ENCODE assay signal across 17 mouse cellular contexts in genomic region chr4:117473985-117474354, GRCm38 (mm10). TPM values are rescaled to one million over a fixed set of nuclear protein-coding genes. Genes with fewer than 3 reads are reported as not detected.
DNase-seq lines count a peak whose midpoint lies in the region; ATAC-seq and TF ChIP-seq lines count a peak whose summit lies in the region.
"Had no signal": no experiment of that assay in that cellular context is flagged by ENCODE, and none has a peak within 500 bp of the region (broad histone marks: within the 10 kb centered on the region; RNA-seq: fewer than 3 reads in every experiment).

No protein-coding gene starts in this region.

- peaks cover 4% of the 10 kb centered on the region for H3K36me3 ChIP-seq in E14TG2a.4 (ENCODE audit: insufficient read depth, low read length)
- no peaks in the 10 kb centered on the region for H3K36me3 ChIP-seq in liver, embryonic 15.5 days (replicated peaks)
- H3K36me3 ChIP-seq: heart, embryonic 15.5 days; hindbrain, embryonic 15.5 days had no signal

- H3K4me3 ChIP-seq in gastrocnemius, adult 2 months = no peak overlapping the region; the same call in 1 of the 2 replicates
- H3K4me3 ChIP-seq in E14TG2a.4 (replicated peaks; ENCODE audit: low read length) = peak overlapping the region; percentile 55; the same call in 1 of the 2 replicates
- H3K4me3 ChIP-seq in liver, embryonic 15.5 days (replicated peaks) = peak overlapping the region; percentile 60
- H3K4me3 ChIP-seq in left cerebral cortex, adult 2 months = no peak overlapping the region
- H3K4me3 ChIP-seq: heart, embryonic 15.5 days; hindbrain, embryonic 15.5 days had no signal

- no peak for TF ChIP-seq CTCF in gastrocnemius, adult 2 months (IDR thresholded peaks at IDR 0.05)
- no peak for TF ChIP-seq CTCF in E14TG2a.4 (conservative IDR thresholded peaks at IDR 0.05; ENCODE audit: low read length)
- no peak for TF ChIP-seq CTCF in left cerebral cortex, adult 2 months (IDR thresholded peaks at IDR 0.05)

- no peak overlapping the region for H3K27ac ChIP-seq in gastrocnemius, adult 2 months
- peak overlapping the region; percentile 91 for H3K27ac ChIP-seq in liver, embryonic 15.5 days (replicated peaks)
- no peak overlapping the region for H3K27ac ChIP-seq in left cerebral cortex, adult 2 months
- H3K27ac ChIP-seq: heart, embryonic 15.5 days; hindbrain, embryonic 15.5 days had no signal

- ATAC-seq in common myeloid progenitor, adult 5-6 weeks (replicated peaks; ENCODE audit: low read depth, poor library complexity, severe bottlenecking) = 0 out of 2 replicates have a peak, but pooled peaks have one; percentile 24
- ATAC-seq in liver, embryonic 15.5 days (ENCODE audit: insufficient read depth) = peak; percentile 75
- ATAC-seq: activated CD4-positive, CD25-positive, alpha-beta regulatory T cell, adult 4 months; forebrain, postnatal 0 days had no signal

- H3K4me2 ChIP-seq in liver, embryonic 15.5 days = peak overlapping the region; percentile 85
- H3K4me2 ChIP-seq: hindbrain, embryonic 15.5 days had no signal

- H3K9me3 ChIP-seq in E14TG2a.4 (ENCODE audit: low read length) = no peaks in the 10 kb centered on the region
- no peaks in the 10 kb centered on the region for H3K9me3 ChIP-seq in liver, embryonic 15.5 days (replicated peaks)
- H3K9me3 ChIP-seq: heart, embryonic 15.5 days; hindbrain, embryonic 15.5 days had no signal

- intact Hi-C loops in gastrocnemius, adult 2 months (cut with DNase I) = no loop called here
- intact Hi-C loops in gastrocnemius, postnatal 14 days (cut with DNase I; ENCODE audit: low total_unique reads) = no loop called here
- intact Hi-C loops in left cerebral cortex, adult 2 months (cut with DNase I) = no loop called here

- DNase-seq in gastrocnemius, adult 2 months = peak; percentile 23
- DNase-seq in gastrocnemius, postnatal 14 days = no peak
- no peak for DNase-seq in left cerebral cortex, adult 2 months (ENCODE audit: extremely low spot score in 1 of 2, low spot score in 2 of 2)
- no peak for DNase-seq in adrenal gland, adult (ENCODE audit: inconsistent age in 2 of 2, low spot score in 1 of 2)
- DNase-seq in layer of hippocampus, adult 8-10 months (ENCODE audit: low spot score in 2 of 2) = no peak
- DNase-seq: cerebellum, adult 18-20 months; forebrain, postnatal 0 days; gastrocnemius, postnatal 25 days; kidney, adult 18-20 months; lung, adult 18-20 months; thymus, postnatal 4 days had no signal

- H3K9ac ChIP-seq in liver, embryonic 15.5 days = peak overlapping the region; percentile 54
- H3K9ac ChIP-seq: forebrain, postnatal 0 days; heart, embryonic 15.5 days; hindbrain, embryonic 15.5 days had no signal

- H3K4me1 ChIP-seq in E14TG2a.4 (replicated peaks; ENCODE audit: low read depth, low read length) = peaks cover 40% of the 10 kb centered on the region
- H3K4me1 ChIP-seq in liver, embryonic 15.5 days (replicated peaks) = peaks cover 66% of the 10 kb centered on the region

- H3K27me3 ChIP-seq in E14TG2a.4 (ENCODE audit: insufficient read depth, low read length) = peaks cover 7% of the 10 kb centered on the region
- peaks cover 3% of the 10 kb centered on the region; the same call in 1 of the 2 replicates for H3K27me3 ChIP-seq in liver, embryonic 15.5 days

RNA-seq across cellular contexts. Expression of gene Rnf220, which starts 22.9 kb away (rescaled TPM):
- 10 to 100 TPM; 50.2 to 51.4 TPM for total RNA-seq in gastrocnemius, adult 2 months (2021)
- total RNA-seq in gastrocnemius, postnatal 14 days (2021) = 10 to 100 TPM; 38.0 to 38.5 TPM
- total RNA-seq in common myeloid progenitor, adult 5-6 weeks (2017) = 86.4 and 99.5 TPM in 2 replicates
- 25.1 and 30.4 TPM in 2 replicates for polyA plus RNA-seq in liver, embryonic 15.5 days (2015; fragmentation: Nextera tagmentation; extraction: Ambion mirVana)
- 100 to 1,000 TPM; 192 to 199 TPM for total RNA-seq in left cerebral cortex, adult 2 months (2021)
- 100 to 1,000 TPM; 171 to 184 (median 178) TPM for total RNA-seq in layer of hippocampus, adult 8-10 months (2022)

Comparison
In these comparisons a context has a peak if more than half of its experiments do, and no peak if none do; other contexts are left out.
1. H3K4me3 ChIP-seq: peak in E14TG2a.4 (single experiment) and liver, embryonic 15.5 days (single experiment); none in gastrocnemius, adult 2 months (single experiment) and left cerebral cortex, adult 2 months (single experiment).